Mouse (Mus musculus) kidney, postnatal 4 days (tissue): ENCODE data around the gene Slc50a1.
A peak's percentile ranks its signal among the peaks of the same experiment; 100 is the strongest.

Experiments used
- DNase-seq, 2 experiments: peaks; one replicate each; pipeline ENCODE4 v3.0.0; 2021; ENCODE audit warnings: mixed read lengths in 2 of 2

Slc50a1 gene

DNA sequence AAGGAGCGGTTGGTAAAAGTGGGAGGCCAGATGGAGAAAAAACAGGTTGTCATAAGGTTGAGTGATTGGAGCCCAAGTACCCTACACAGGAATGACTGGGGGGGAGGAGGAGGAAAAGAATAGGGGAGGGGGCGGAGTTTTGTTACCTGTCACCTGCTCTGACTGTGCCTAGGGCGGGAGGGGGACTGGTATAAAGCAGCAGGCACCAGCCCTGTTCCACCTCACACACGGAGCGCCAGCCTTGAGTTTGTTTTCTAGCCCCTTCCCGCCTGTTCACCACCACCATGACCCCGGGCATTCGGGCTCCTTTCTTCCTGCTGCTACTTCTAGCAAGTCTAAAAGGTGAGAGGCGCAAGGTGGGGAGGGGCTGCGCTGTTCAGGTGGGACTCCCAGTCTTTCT lies 41.5 kb downstream of the Slc50a1 start, which contains the start of gene Muc1:
TSS of gene Muc1 (plus strand) at position 222 of the 400 bp plus-strand sequence.
- DNase-seq = peak; percentile 46 to 67

DNA sequence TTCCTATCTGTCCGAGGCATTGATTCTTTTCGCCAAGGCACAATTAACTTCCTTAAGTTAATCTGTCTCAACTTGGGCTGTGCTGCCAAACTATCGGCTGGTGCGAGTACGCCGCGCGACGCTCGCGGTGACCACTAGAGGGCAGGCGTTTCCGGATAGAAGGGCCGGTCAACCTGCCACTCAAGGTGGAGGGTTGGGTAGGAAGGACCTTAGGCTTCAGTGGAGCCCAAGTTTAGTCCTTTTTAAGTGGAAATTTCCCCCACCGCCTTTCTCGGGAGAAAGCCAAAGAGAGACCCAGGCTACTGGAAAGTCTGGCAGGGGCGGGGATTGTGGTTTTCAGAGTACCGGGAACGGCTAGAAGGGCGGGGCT lies 42.2 kb downstream of the Slc50a1 start:
- DNase-seq = peak; percentile 94

DNA sequence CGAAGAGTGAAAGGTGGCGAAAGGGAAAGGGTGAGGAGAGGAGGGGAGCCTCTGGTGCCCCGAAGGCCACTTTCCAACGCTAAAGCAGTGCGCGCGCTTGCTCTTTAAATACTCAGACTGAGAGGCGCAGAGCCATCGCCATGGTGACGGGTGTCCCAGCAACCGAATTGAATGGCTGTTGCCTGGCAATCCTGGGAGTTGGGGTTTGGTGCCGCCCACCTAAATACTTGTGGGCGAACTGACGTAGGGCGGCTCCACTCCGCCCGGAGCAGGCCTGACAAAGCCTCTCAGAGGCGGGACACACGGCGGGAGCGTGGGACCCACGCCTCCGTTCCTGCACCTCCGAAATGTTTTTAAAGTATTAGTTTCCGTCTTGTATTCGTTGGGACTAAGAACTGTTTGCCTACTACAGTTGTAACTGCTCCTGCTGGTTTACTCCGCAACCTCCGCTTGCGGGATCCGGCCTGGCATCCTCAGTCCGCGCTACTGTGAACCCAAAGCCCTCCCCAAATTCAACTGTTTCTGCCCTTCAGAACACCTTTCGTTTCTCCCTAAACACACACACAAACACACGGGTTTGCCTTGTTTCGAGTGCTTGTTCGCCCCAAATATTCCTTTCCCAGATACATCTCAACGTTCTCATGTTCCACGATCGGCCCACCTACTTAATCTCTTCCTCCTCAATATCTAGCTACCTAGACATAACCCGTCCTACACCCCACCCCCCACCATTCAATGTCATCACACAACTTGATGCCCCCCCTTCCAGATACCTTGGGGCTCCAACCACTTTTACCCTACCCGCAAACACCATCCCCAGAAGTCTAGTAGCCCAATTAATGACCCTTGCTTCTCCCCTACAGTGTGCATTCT lies 42.8 kb downstream of the Slc50a1 start:
- peak; percentile 93 to 94 for DNase-seq

DNA sequence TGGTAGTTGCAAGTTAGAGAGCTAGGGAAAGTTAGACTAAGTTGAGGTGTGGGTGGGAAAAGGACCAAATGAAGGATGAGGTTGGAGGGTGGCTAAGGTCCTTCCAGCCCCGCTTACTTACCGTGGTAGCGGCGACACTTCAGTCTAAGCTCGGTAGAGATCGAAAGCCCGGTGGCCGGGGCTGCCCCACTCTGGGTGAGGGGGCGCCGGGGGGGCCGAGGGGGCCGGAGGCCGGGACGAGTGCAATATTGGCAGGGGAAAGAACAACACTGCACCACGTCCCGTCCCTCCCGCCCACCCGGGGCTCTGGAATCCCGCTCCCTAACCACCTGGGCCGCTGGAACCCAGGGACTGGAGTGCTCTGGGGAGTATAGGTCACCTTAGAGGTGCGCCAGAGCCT lies 43.5 kb downstream of the Slc50a1 start, which contains the start of gene Mtx1:
TSS of gene Mtx1 (minus strand) at position 189 of the 400 bp plus-strand sequence.
- DNase-seq = no peak

DNA sequence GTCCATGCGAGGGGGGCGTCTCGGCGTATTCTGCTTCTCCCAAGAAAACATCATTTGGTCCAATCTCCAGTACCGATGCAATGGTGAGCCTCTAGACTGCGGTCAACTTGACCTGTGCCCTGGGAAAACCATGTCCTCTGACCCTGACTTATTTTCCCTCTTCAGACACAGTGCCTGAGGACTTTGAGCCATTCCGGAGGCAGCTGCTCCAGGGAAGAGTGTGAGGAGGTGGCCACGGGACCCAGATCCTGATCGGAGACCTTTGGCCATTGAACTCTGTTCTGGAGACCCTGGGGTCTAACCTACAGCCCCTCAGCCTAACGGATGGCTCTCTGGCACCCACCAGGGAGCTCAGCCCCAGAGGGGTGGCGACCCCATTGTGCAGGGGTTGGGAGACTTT lies 44.0 kb downstream of the Slc50a1 start:
- no peak for DNase-seq

DNA sequence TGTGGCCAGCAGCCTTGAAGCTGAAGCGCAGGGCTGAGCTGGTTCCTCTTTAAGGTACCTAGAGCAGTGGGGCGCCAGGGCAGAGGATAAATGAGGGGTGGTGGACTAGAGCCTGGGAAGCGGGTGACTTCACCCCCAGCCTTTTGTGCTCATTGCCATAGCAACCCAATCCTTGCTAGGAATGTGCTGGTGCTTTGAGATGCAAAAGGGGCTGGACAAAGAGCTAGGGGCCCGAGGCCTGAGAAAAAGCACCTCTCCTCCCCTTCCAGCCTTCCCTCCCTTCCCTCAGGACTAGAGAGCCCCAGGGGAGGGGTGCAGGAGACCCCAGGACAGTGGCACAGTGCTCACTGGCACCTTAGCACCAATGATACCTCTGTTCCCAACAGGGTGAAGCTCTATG lies 44.5 kb downstream of the Slc50a1 start:
- DNase-seq = no peak

DNA sequence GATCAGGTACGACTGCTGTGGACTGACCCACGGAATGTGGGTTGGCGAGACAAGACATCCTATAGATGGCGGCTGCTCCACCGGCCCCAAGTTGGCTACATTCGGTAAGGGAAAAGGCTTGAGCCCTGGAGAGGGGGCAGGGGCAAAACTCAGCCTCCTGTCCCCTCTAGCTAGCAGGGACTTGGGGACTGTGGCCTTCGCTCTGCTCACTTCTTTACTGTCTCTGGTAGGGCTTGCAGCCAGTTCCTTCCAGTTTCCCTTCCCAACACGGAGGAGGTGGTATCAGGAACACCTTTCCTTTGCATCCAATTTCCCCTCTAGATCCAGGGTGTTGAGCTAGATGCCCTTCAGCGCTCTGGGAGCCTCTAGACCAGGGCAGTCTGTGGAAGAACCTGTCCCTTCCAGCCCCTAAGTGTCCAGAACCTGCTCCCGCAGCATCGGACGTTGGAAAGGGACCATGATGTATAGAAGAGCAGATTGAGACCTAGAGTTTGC lies 45.0 kb downstream of the Slc50a1 start:
- DNase-seq = no peak

DNA sequence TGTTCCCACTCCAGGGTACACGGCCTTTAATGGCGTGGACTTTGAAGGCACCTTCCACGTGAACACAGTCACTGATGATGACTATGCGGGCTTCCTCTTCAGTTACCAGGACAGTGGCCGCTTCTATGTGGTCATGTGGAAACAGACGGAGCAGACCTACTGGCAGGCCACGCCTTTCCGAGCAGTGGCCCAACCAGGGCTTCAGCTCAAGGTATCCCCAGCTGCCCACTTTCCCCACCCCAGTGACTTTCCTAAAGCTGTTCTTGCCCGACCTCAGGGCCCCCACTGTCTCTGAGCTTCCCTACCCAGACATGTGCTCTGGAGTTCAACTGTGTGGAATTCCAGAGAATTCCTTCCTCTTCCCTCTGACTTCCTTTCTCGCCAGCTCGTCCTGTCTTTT lies 45.6 kb downstream of the Slc50a1 start:
- no peak for DNase-seq

DNA sequence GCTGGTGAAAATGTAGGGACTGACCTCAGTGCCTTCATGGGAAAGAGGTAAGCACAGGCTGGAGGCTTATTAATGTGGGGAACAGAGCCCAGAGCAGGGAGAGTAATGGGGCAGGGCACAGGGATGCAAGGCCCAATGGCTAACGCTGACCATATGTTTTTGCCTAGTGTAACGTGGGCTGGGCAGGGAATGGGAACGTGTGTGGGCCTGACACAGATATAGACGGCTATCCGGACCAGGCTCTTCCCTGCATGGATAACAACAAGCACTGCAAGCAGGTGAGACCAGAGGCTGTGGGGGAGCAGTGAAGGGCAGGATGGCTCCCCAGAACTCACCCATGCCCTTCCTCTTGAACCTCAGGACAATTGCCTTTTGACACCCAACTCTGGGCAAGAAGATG lies 49.2 kb downstream of the Slc50a1 start:
- DNase-seq = no peak

DNA sequence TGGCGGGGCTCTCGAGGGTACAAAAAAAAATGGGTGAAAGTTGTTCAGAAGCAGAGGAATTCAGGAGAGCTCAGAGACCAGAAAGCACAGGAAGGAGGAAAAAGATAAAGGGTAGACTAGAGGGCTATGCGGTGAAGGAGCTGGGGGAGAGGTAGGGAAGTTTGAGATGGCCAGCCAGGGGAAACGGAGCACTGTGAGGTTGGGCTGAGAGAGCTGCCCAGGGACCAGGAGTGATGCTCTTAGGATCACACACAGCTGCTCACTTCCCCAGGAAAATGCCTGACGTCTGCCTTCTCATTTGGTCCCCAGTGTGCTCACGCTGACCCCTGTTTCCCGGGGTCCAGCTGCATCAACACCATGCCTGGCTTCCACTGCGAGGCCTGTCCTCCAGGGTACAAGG lies 50.8 kb downstream of the Slc50a1 start:
- no peak for DNase-seq

DNA sequence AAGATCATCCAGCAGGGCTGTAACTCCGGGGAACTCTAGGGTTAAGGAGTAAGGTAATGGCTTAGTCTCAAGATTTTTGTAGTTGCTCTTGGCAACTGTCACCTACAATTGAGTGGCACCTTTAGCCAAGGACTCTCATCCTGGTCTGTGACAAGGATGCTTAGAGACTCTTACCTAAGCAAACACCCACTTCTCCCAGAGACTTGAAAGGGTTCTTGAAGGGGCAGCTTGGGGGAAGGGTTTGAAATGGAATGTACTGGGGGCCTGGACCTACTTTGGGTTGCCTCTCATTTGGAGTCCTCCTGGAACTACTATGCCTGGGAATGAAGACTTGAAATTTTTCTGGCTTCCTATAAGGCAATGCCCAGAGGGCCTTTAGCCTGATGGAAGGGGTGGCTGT lies 52.1 kb downstream of the Slc50a1 start:
- DNase-seq = no peak
